Mouse (Mus musculus) spleen, postnatal 10 days (tissue): Measurements from ENCODE around the gene Osbpl2.

Source experiments
- DNase-seq, 2 experiments: peaks; one replicate each; pipeline ENCODE4 v3.0.0; 2021 to 2022; ENCODE audit warnings: low spot score in 2 of 2

Gene Osbpl2

DNA sequence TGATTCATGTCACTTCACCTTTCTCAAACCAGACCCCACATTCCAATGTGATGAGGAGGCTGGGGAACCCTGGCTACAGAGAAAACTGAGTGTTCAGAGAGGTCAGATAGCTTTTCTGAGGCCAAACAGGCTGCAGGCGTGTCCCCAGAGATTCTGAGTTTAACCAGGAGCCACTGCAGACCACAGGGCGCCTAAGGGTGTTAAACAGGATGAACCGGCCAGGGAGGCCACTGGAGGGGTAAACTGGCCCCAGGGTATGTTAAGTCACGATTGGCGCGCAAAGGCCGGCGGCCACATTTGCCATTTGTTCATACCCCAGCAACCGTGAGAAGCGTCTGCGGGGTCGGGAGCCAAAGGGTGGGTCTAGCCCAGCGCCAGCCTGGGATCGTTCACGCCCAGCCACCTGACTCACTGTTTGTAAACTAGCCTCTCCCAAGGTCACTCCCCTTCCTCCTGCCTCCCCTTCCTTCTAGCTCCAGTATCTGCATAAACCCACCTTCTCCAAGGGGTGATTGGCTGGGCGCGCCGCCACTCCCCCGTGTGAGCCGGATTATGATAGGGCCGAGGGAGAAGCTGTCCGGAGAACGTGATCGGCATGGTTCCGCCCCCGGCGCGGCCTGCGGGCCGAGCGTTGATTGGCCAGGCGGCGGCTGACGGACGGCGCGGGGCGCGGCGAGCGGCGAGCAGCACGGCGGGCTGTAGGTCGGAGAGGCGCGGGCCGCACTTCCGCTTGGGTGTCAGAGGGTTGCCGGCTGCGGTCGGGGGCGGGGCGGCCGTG lies at the start of gene Osbpl2:
Gene Osbpl2 (plus strand): TSS at position 646 of the 778 bp plus-strand sequence.
- DNase-seq: peak; percentile 97 to 99

DNA sequence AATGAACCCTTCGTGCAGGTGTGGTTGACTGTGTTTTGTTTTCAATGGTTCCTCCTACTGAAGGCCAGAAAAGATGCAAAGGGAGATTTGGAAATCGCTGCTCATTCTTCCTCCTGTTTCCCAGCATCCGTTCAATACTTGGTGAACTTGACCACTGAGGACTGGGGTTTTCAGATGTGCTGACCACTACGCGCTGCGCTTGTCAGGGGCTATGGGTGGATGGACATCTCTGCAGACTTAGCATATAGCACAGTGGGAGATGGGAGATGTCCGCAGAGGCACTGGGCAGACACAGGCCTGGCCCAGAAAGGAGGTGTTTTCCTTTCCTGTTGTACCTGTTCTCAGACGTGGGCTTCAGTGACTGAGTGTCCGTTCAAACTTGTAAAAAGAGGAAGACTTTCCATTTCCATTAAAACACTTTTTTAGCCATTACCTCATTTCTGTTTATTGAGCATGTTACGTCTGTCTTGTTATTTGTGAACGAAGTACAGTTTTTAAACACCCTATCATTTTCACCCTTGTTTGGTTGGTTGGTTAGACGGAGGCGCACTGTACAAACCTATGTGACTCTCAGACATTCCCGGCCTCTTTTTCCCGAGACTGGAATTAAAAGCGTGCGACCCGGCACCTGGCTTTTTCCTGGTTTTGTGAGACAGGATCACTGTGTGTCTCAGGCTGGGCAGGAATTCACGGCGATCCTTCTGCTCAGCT lies 49.2 kb upstream of the Osbpl2 start:
- DNase-seq: no peak

DNA sequence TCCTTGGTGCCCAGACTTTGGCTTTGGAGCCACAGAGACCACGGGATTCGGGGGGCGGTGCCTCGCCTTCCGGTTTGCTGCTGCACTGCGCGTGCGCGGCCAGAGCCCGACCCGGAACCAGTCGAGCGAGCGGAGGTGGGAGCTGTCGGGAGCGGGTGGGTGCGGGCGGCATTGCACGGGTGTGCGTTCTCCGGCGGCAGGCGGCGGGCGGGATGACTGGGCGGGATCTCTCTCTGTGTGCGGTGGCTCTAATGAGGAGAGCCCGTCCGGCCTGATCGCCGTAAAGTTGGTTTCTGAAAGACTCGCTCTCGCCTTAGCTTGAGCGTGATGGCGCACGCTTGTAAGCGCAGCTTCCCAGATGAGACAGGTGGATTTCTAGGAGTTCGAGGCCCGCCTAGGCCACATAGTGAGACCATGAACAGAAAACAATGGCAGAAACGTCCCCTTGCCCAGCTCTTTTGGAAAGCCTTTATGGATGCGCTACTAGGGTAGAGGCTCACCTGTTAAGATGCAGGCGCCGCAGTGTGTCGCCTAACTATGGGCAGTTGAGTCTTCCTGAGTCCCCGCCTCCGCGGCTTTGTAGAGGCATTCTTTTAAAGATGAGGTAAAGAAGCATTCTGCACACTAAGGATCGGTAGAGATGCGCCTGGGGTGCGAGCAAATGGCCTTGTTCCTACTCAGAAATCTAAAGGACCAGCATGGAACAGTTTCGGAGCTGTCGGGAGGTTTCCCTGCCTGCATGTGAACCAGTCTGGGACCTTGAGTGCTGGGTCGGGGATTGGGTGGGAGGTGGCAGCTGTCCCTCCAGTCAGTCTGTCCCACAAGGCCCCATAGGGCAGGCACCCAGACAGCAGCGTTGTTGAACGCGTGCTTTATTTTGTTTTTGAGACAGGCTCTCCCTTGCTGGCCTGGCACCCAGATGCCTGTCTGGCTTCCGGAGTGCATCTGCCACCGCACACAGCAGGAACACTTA lies 48.3 kb upstream of the Osbpl2 start, which contains the start of gene Mtg2:
Gene Mtg2 (plus strand): TSS at position 108 of the 973 bp plus-strand sequence.
- peak; percentile 88 to 94 for DNase-seq

DNA sequence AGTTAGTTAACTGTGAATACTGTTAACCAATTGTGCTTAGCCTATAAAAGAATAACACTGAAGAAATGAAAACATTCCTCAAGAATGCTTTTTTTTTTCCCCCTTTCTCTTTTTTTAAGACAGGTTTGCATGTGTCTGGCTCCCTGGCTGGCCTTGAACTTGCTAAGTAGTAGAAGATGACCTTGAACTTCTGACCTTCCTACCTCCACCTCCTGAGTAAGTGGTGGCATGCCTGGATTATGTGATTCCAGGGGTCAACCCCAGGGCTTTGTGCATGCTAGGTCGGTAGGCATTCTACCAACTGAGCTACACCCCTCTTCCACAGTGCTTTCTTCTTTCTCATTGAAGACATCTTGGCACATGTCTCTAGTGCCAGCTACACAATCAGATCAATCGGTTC lies 47.4 kb upstream of the Osbpl2 start:
- DNase-seq: no peak

DNA sequence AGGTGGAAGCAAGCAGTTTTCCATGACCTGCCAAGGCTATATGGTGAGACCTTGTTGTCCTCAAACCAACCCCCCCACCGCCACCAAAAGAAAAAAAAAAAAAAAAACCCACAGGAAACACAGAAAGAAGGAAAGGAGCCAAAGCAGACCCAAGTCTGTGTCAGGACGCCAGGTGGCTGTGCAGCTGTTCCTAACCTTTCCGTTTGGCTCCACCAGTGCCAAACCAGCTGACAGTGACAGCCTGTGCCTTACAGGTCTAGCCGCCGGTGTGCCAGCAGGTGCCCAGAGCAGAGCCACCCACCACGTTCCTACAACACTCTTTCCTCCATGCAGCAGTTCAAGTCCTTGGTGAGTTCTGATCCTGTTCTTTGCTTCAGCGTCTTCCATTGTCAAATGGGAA lies 46.2 kb upstream of the Osbpl2 start:
- DNase-seq: no peak

DNA sequence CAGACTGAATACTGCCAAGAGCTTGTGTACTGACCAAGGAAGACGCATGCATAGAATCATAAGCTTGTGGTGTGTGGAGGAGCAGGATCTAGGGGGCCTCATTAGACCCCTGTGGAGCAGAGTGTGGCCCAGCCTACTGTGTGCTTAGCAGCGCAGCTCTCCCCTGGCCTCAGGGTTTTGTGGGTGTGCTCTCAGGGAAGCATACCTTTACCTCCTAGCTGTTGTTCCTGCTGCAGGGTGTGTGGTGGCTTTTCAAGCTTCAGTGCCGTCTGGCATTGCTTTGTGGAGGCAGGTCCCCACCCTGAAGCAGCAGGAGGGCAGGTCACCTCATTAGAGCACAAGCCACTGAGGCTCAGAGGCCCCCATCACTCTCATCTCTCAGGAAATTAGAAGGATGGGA lies 41.5 kb upstream of the Osbpl2 start:
- DNase-seq: no peak

DNA sequence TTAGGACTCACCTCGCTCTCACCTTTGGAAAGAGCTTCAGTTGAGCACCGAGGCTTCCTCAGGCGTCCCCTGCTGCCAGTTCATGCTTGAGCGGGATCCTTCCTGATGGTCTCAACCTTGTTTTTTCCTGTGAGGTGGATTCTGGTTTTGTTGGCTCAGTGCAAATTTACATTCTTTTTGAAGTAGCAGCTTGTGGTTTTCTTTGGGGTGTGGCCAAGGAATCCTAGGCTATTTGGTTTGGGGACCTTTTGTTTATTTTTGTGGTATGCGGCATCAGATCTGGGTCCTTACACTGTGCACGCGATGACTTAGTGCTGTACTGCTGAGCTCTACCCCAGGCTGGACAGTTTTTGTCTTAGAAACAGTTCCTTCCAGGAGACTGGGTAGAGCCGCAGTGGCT lies 38.4 kb upstream of the Osbpl2 start:
- DNase-seq: no peak

DNA sequence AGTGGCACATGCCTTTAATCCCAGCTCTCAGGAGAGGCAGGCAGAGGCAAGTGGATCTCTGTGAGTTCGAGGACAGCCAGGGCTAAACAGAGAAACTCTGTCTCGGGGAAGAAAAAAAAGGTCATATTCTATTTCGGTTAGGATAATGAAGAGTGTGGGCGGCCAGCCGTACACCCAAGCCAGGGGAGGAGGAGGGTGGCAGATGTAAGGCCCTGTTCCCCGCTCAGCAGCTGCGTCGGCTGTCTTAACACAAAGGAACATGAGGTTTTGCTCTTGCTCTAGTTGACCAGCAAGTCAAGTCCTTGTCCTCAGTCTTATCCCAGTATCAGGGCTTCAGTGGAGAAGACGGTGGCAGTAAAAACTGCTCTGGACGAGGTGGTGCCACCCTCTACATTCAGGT lies 36.0 kb upstream of the Osbpl2 start:
- no peak for DNase-seq

DNA sequence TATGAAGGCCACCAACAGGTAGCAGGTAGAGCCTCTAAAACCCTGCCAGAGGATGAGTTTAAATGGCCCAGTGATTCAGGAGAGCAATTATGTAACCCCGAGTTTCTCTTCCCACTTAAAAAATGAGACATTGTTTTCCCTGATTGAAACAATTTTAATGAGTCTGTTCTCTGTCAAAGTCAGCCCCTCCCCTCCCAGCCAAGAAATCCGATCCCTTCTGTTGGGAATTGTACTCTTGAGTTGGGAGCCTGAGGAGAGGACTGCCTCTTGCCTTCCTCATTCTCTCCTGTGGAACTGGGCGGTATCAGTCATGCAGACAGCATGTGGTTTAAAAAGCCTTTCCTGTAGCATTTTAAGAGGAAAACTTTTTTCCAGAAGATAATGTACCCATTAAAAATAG lies 34.5 kb upstream of the Osbpl2 start:
- no peak for DNase-seq

DNA sequence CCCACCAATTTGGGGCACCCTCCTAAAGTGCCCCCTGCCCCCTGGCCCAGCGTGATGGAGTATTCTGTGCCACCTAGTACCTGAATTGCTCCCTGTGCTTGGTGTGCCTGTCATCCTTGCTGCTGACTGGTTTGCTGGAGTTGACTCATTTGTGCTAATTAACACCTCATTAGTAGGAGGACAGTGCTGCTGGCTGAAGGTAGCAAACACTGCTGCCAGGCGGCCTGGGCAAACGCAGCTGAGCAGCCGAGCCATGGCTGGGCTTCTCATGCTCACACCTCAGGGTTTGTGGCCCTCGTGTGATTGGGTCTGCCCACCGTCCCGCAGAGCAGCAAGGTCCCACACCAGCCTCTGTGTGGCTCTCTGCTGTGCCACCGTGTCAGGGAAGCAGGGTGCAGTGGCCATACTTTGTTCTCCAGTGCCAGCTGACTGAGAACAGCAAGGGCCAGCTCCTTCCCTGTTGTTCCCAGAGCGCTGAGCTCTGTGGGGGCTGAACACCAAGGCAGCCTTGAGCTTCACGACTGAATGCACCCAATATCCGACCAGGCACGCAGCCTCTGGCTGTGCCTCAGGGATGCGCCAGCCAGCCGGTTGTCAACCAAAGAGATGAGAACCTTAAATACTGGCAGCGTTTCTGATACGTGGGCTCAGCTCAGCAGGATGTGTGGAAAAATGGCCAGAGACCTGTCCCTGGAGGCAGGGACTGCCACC lies 33.0 kb upstream of the Osbpl2 start:
- DNase-seq: peak in 1 of 2 experiments; percentile 11

DNA sequence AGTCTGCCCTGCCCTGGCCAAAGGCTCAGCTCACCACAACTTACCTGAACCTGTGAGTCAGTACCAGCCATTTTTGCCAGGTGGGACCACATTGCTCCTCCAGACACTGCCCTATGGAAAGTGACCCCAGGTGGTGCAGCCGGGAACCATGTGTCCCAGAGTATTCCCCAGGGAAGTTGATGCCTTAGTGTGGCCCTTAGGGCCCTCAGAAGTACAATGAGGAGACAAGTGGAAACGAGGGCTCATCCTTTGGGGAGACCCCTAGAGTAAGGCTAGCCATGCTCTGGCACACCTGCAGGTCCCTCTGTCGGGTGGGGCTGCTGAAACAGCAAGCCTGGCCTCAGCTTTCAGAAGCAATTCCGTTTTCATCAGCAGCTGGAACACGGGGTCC lies 32.5 kb upstream of the Osbpl2 start:
- DNase-seq: no peak

DNA sequence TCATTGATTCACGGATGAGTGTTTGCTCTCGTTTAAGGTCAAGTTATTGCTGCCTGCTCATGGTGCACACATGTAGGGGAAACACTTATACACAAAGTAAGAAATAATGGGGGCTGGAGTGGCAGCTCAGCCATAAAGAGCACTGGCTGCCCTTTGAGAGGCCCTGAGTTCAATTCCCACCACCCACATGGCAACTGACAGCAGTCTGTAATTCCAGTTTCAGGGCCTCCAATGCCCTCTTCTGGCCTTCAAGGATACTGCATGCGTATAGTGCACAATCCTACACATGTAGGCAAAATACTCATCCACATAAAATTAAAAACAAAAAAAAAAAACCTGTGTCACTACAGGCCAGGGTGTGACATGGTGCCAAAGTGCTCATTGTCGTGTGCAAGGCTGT lies 31.6 kb upstream of the Osbpl2 start:
- DNase-seq: peak in 1 of 2 experiments; percentile 13

DNA sequence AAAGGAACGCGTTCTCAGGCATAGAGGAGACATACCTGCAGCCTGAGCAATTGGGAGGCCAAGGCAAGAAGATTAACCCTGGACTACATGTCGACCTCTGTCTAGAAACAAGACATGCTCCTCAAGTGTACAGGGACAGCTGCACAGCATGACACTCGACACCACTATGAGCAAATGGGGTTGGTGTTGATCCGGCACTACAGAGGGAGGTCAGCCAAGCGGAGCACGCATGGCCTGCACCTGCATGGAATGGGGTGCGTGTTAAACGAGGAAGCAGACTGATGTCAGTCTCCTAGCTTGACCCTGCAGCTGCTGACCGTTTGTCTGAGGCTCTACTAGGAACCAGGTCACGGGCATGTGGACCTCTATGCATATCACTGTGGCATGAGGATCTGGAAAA lies 28.8 kb upstream of the Osbpl2 start:
- no peak for DNase-seq

DNA sequence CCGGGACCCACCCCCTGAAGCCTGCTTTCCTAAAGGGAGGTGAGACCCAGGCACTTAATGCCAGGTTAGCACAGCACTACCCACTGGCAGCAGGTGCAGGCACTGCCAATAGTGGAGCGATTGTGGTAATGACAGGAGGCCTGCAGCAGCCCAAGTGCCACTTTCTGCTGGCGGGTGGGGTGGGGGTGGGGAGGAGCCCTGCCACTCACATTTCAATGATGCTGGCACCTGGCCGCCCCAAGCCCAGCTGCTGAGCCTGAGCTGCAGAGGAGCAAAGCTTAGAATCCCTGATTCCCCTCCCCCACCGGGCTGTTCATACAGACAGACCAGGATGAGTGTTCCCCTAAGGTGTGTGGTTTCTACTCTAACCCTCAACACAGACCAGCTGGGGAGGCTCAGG lies 23.4 kb upstream of the Osbpl2 start:
- DNase-seq: no peak

DNA sequence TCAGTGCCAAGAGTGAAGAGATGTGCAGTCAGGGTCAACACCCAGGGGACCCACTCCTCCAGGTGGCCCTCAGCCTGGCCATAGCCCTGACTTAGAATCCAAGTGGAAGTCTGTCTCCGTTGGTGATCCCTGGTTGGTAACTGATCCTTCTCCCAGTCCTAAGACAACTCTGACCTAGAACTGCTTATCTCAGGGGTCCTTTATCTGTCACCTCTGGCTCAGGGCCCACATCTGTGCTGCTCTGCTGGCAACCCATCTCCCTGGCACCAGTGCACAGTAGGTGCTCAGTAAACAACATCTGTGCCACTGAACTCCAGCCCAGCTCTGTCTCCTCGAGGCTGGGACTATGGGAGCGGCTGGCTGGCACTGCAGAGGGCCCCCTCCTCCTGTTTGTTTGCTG lies 21.5 kb upstream of the Osbpl2 start:
- DNase-seq: no peak

DNA sequence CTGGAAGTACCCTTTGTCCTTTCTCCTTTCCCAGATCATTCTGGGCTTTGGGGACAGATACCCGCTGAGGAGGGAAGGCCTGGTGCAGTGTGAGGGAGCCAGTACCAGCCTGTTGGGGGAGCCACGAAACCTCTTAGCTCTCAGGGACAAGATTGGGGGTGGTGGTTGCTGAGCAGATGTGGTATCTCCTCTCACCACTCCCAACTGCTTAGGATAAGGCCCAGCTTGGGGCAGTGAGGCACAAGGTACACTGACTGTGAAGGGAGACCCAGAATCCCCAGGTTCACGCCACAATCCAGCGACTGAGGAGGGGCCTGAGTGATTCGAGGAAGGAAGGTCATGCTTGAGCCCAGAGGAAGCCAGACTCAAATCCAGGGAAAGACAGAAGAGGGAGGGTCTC lies 20.9 kb upstream of the Osbpl2 start:
- DNase-seq: no peak

DNA sequence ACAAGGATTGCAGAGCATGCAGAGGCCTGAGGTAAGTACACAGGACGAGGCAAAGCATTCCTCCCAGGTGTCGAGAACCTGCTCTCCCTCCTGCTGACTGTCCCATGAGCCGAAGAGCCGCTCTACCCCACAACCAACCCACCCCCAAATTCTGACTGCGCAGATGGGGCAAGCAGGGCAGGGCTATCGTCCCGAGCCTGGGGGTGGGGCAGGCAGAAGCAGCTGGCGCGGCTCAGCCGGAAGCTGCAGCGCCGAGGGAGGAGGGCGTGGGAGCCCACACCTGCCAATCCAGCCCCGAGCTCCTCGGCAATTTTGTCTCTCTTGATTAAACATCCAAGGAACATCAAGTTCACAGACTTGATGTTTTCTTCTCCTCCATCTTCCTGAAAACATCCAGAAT lies 19.6 kb upstream of the Osbpl2 start:
- peak in 1 of 2 experiments; percentile 37 for DNase-seq

DNA sequence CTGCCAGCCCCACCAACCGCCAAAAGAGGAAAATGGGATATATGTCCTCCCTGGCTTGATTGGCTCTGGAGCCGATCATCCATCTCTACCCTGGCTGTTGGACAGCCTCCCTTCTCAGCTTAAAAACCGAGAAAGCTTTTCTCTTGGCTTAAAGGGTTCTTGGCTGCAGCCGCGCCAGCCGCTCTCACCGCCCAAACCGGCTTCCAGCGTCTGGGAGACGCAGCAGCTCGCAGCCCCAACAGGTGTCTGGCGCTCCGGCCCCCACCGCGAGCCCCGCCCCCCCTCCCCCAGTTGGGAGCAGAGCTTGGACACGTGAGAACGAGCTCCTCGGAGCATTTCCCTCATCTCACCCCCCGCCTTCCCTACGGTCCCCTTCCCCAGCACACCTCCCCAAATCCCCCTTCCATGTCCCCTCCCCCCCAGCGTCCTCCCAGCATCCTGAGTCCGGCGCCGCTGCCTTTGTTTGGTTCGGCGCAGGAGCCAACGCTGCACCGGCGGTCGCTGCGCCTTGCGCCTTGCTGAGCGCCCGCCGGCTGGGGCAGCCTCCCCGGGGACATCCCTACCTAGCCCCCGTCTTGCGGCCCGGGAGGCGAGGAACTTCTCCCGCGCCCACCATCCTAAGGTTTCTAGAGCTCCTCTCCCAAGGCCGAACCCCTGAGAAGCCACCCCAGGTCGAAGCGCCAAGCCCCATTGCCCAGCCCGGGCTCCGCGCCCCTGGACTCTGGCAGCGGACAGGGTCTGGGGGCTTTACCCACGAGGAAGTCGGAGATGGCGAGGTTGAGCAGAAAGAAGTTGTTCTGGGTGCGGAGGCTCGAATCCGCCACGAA lies 15.7 kb upstream of the Osbpl2 start:
- DNase-seq: no peak

DNA sequence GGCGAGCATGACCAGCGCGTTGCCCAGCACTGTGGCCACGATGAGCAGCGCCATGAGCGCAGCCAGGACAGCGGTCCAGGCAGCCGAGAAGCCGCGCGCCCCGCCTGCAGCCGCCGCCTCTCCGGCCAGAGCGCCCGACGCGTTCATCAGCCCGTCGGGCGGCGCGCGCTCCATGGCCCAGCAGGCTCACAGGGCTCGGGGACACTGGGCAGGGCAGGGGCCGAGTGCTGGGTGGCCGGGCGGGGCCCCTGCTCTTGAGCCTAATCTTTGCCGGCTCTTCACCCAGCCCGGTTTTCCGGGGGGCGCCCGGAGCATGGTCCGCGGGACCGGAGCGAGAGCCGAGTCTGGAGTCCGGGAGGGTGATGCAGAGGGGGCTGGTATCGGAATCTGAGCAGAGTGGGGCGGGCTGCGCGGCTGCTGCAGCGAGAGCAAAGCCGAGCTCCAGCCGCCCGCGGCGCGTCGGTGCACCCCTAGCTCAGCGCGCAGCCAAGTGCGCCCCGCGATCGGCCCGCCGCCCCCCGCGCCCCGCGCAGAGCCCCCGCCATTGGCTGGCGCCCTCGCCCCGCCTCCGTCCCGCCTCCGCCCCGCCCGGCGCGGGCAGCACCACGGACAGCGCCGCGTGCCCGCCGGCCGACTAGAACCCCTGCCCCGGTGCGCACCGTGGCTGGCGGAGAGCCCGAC lies 15.0 kb upstream of the Osbpl2 start, which contains the start of gene Hrh3:
Gene Hrh3 (minus strand): TSS at position 511 of the 681 bp plus-strand sequence.
- DNase-seq: peak; percentile 66 to 78
